23 mouse cellular contexts compared by ENCODE assay signal in genomic region chr3:110310270-110310669, GRCm38 (mm10). TPM values are rescaled to one million over a fixed set of nuclear protein-coding genes. Genes with fewer than 3 reads are reported as not detected.
DNase-seq lines count a peak whose midpoint lies in the region; ATAC-seq lines count a peak whose summit lies in the region.
"Had no signal": no experiment of that assay in that cellular context is flagged by ENCODE, and none has a peak within 500 bp of the region (broad histone marks: within the 10 kb centered on the region; RNA-seq: fewer than 3 reads in every experiment).

No protein-coding gene starts in this region.

- no peak for DNase-seq in frontal cortex, adult 2 months (ENCODE audit: extremely low spot score in 1 of 2, low spot score in 1 of 2)
- peak; percentile 12 for DNase-seq in 3T3-L1 (ENCODE audit: low read depth, low spot score)
- peak; percentile 16 for DNase-seq in brain, adult 2 months (ENCODE audit: low read depth, low spot score)
- no peak for DNase-seq in left cerebral cortex, postnatal 10 days (ENCODE audit: extremely low spot score in 1 of 2, low spot score in 2 of 2)
- DNase-seq: adrenal gland, adult 2 months; adrenal gland, adult 8-10 months; adrenal gland, postnatal 10 days; adrenal gland, postnatal 14 days; adrenal gland, postnatal 25 days; adrenal gland, postnatal 36 days; B cell, adult 2 months; cerebellum, adult 11 months; cerebellum, adult 11-12 months; cerebellum, adult 18-20 months; cerebellum, adult 2 months; cerebellum, adult 8-10 months had no signal

- H3K4me2 ChIP-seq in midbrain, embryonic 13.5 days (replicated peaks): no peak overlapping the region

- H3K36me3 ChIP-seq in midbrain, embryonic 13.5 days: no peaks in the 10 kb centered on the region
- H3K36me3 ChIP-seq: G1E had no signal

- H3K27me3 ChIP-seq in midbrain, embryonic 13.5 days: no peaks in the 10 kb centered on the region
- H3K27me3 ChIP-seq: CH12.LX had no signal

- intact Hi-C loops in left cerebral cortex, postnatal 10 days (cut with DNase I): no loop called here

- 97% methylated on average over 1 of the region's 1 CpGs for WGBS in midbrain, embryonic 13.5 days

- H3K4me3 ChIP-seq in midbrain, embryonic 13.5 days (replicated peaks): no peak overlapping the region

- ATAC-seq in frontal cortex, adult (ENCODE audit: low TSS enrichment): peak; percentile 93
- no peak for ATAC-seq in midbrain, embryonic 13.5 days
- ATAC-seq: activated CD4-positive, CD25-positive, alpha-beta regulatory T cell, adult 4 months; CD4-positive, CD25-positive, alpha-beta regulatory T cell, adult 4 months; Patski had no signal

- H3K4me1 ChIP-seq in midbrain, embryonic 13.5 days (replicated peaks): no peaks in the 10 kb centered on the region

- no peak overlapping the region for H3K27ac ChIP-seq in midbrain, embryonic 13.5 days

- H3K9me3 ChIP-seq in midbrain, embryonic 13.5 days: no peaks in the 10 kb centered on the region
- H3K9me3 ChIP-seq: G1E had no signal

- no peak overlapping the region for H3K9ac ChIP-seq in midbrain, embryonic 13.5 days (replicated peaks)

RNA-seq across cellular contexts. Expression of gene Prmt6, which starts 59.5 kb away (rescaled TPM):
- 13.4 and 14.8 TPM in 2 replicates for polyA plus RNA-seq in frontal cortex, adult 2 months (2012; rRNA removed)
- total RNA-seq in left cerebral cortex, postnatal 10 days (2021): 10 to 100 TPM; 19.3 to 20.5 TPM
- polyA plus RNA-seq in midbrain, embryonic 13.5 days (2015; fragmentation: Nextera tagmentation; extraction: Ambion mirVana): 26.5 and 27.9 TPM in 2 replicates

Comparison
In these comparisons a context has a peak if more than half of its experiments do, and no peak if none do; other contexts are left out.
1. DNase-seq: peak in 3T3-L1 (single experiment) and brain, adult 2 months (single experiment); none in frontal cortex, adult 2 months (0 of 2) and left cerebral cortex, postnatal 10 days (0 of 2).